Mouse (Mus musculus): ENCODE measurements around the gene Ranbp9.

DNA sequence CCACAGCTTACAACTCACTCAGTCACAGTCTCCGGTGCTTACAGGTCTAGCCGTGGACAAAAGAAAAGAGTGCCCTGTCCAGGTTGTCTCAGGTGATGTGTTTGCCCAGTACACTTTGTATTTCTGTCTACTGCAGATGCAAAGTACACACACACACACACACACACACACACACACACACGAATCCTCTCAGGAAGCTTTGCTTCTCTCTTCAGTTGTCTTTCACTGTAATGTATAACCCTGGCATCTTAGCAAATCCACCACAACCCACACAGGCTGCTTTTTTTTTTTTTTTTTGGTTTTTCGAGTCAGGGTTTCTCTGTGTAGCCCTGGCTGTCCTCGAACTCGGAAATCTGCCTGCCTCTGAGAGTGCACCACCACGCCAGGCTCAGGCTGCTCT, 26.7 kb downstream of the Ranbp9 start:
- TF ChIP-seq CTCF (IDR thresholded peaks at IDR 0.05; ENCODE audit: extremely low read depth, insufficient read depth, insufficient read length, insufficient replicate concordance) (no peak), POLR2A (IDR thresholded peaks at IDR 0.05; ENCODE audit: low read depth, low read length) (no peak)
